Mouse (Mus musculus) bone marrow, adult 2 months (tissue): ENCODE data around the gene Nabp1. TPM values are rescaled to one million over a fixed set of nuclear protein-coding genes. Genes with fewer than 3 reads are reported as not detected.
"Not testable (repeated sequence)": the region's sequence is repeated elsewhere in the genome, so short reads cannot be mapped to it uniquely, and the experiment has no call there.

Experiments used
- H3K27ac ChIP-seq: fragments of 200-500 bp; 2 replicates; pipeline ENCODE4 v1.5.1; 2012; ENCODE audit warnings: low read depth, mild to moderate bottlenecking, control low read depth, inconsistent platforms, low read length; ENCODE audit not compliant: control insufficient read depth, poor library complexity, insufficient read depth
- H3K4me1 ChIP-seq: fragments of 200-500 bp; 2 replicates; pipeline ENCODE4 v1.6.1; 2011; ENCODE audit warnings: low read length; ENCODE audit not compliant: control insufficient read depth, insufficient read depth
- H3K4me3 ChIP-seq: fragments of 200-500 bp; replicated peaks from 2 replicates; pipeline ENCODE3; 2011; ENCODE audit warnings: mild to moderate bottlenecking, low read depth, low read length, control low read depth; ENCODE audit not compliant: control insufficient read depth
- CTCF ChIP-seq: fragments of 200-500 bp; IDR thresholded peaks from 2 replicates; pipeline ENCODE4 v1.5.1; 2011; ENCODE audit warnings: low read length, control low read depth; ENCODE audit not compliant: control insufficient read depth, insufficient read depth
- POLR2A ChIP-seq: fragments of 200-500 bp; IDR thresholded peaks from 2 replicates; pipeline ENCODE4 v1.6.1; 2011; ENCODE audit warnings: low read depth, mild to moderate bottlenecking, control low read depth, low read length, borderline replicate concordance; ENCODE audit not compliant: control insufficient read depth
- WGBS: fragments of 180-500 bp; shearing (Covaris S2); methylation state at CpG from one replicate; pipeline ENCODE4 v1.1.7; 2018; 5-methylcytosine and 5-hydroxymethylcytosine counted together
- polyA plus RNA-seq: library from polyadenylated mRNA; stranded (reverse); fragments of >200 nt; gene quantifications from 2 replicates; pipeline ENCODE4 v1.2.4, GENCODE M21; 2011; ENCODE audit warnings: low replicate concordance; ENCODE audit not compliant: missing spikeins, insufficient read depth, insufficient read length

The Nabp1 gene
- polyA plus RNA-seq, 1 experiment, result 9.8 TPM

- 43% methylated on average over 10 of the region's 10 CpGs for WGBS
- TF ChIP-seq CTCF (peak; percentile 37), POLR2A (no peak)
- H3K4me1 ChIP-seq, result no peaks in the 10 kb centered on the region
- no peak overlapping the region for H3K4me3 ChIP-seq
- no peak overlapping the region for H3K27ac ChIP-seq
These were observed 19.3 kb downstream of the Nabp1 start for GRCm38 (mm10) chr1:51458731-51459450.

- 79% methylated on average over 6 of the region's 6 CpGs for WGBS
- H3K4me1 ChIP-seq, result no peaks in the 10 kb centered on the region
- no peak overlapping the region for H3K4me3 ChIP-seq
- no peak overlapping the region for H3K27ac ChIP-seq
- TF ChIP-seq POLR2A, result no peak
- no peak for TF ChIP-seq CTCF
These were observed 20.1 kb downstream of the Nabp1 start for GRCm38 (mm10) chr1:51458089-51458488.

GRCm38 (mm10) chr1:51457249-51457648 lies 21.0 kb downstream of the Nabp1 start:
- Histone ChIP-seq H3K4me1 (no peaks in the 10 kb centered on the region), H3K27ac (no peak overlapping the region), H3K4me3 (no peak overlapping the region)
- TF ChIP-seq CTCF, result no peak
- TF ChIP-seq POLR2A, result no peak
- WGBS, result 76% methylated on average over 3 of the region's 3 CpGs

GRCm38 (mm10) chr1:51448789-51449188 lies 29.4 kb downstream of the Nabp1 start:
- TF ChIP-seq CTCF (no peak), POLR2A (no peak)
- Histone ChIP-seq H3K4me3 (no peak overlapping the region), H3K4me1 (no peaks in the 10 kb centered on the region), H3K27ac (no peak overlapping the region)
- 49% methylated on average over 2 of the region's 2 CpGs for WGBS

- TF ChIP-seq POLR2A (no peak), CTCF (no peak)
- WGBS, result 81% methylated on average over 9 of the region's 9 CpGs
- H3K4me3 ChIP-seq, result no peak overlapping the region
These were observed 32.3 kb downstream of the Nabp1 start for GRCm38 (mm10) chr1:51445854-51446460.

GRCm38 (mm10) chr1:51445161-51445853 lies 32.9 kb downstream of the Nabp1 start:
- TF ChIP-seq POLR2A (no peak), CTCF (no peak)
- Histone ChIP-seq H3K4me3 (no peak overlapping the region), H3K27ac (no peak overlapping the region), H3K4me1 (no peaks in the 10 kb centered on the region)
- WGBS, result 55% methylated on average over 5 of the region's 5 CpGs

More at GRCm38 (mm10) chr1:51445854-51446460, 32.3 kb downstream of the Nabp1 start:
- Histone ChIP-seq H3K4me1 (no peaks in the 10 kb centered on the region), H3K27ac (no peak overlapping the region)

GRCm38 (mm10) chr1:51429775-51430174 lies 48.5 kb downstream of the Nabp1 start:
- TF ChIP-seq CTCF (no peak), POLR2A (no peak)
- 54% methylated on average over 1 of the region's 1 CpGs for WGBS
- Histone ChIP-seq H3K4me3 (no peak overlapping the region), H3K27ac (no peak overlapping the region), H3K4me1 (no peaks in the 10 kb centered on the region)

- TF ChIP-seq POLR2A, result no peak
- TF ChIP-seq CTCF, result no peak
- WGBS, result 85% methylated on average over 9 of the region's 9 CpGs
- Histone ChIP-seq H3K4me1 (no peaks in the 10 kb centered on the region), H3K4me3 (no peak overlapping the region), H3K27ac (no peak overlapping the region)
These were observed 51.9 kb downstream of the Nabp1 start for GRCm38 (mm10) chr1:51426298-51426697.

- 89% methylated on average over 8 of the region's 8 CpGs for WGBS
- H3K27ac ChIP-seq, H3K4me3 ChIP-seq, H3K4me1 ChIP-seq: not testable (repeated sequence)
These were observed 57.2 kb downstream of the Nabp1 start for GRCm38 (mm10) chr1:51421029-51421428.
